Comparison of ENCODE assay signal across 30 mouse cellular contexts in the genomic region with DNA sequence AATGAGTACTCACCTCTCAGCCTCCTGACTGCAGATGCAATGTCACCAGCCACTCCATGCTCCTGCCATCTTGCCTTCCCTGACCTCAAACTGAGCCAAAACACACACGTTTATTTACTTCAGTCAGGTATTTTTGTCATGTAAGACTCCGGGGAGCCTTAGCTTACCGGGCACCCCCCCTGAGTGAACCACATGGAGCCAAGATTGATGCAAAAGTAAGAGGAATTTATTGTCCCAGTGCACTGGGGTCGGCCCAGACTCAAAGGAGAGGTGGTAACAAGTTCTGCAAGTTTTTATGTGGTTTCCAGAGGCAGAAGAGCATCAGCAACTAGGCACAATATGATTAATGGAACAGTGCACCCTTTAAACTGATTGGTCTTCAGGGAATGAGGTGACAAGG. TPM values are rescaled to one million over a fixed set of nuclear protein-coding genes. Genes with fewer than 3 reads are reported as not detected.
DNase-seq lines count a peak whose midpoint lies in the region; TF ChIP-seq lines count a peak whose summit lies in the region.
"Had no signal": no experiment of that assay in that cellular context is flagged by ENCODE, and none has a peak within 500 bp of the region (broad histone marks: within the 10 kb centered on the region; RNA-seq: fewer than 3 reads in every experiment).

No protein-coding gene starts in this region.

- H3K4me1 ChIP-seq in ES-Bruce4 (ENCODE audit: control insufficient read depth, insufficient read depth, low read length): no peaks in the 10 kb centered on the region
- H3K4me1 ChIP-seq: embryonic facial prominence, embryonic 12.5 days had no signal

- no peak overlapping the region for H3K4me3 ChIP-seq in ES-Bruce4 (ENCODE audit: low read depth, low read length)
- H3K4me3 ChIP-seq: embryonic facial prominence, embryonic 10.5 days; embryonic facial prominence, embryonic 12.5 days; forebrain, embryonic 13.5 days; forebrain, embryonic 15.5 days had no signal

- intact Hi-C loops in heart, postnatal 14 days (cut with DNase I): no loop called here
- intact Hi-C loops in left cerebral cortex, postnatal 4 days (cut with DNase I): no loop called here

- peak; percentile 53 for DNase-seq in heart, adult 11 months
- DNase-seq in heart, postnatal 14 days: no peak
- peak; percentile 69 for DNase-seq in R1 (ENCODE audit: low read depth, low spot score)
- no peak for DNase-seq in left cerebral cortex, postnatal 4 days
- no peak for DNase-seq in yolk sac, embryonic 10.5 days (ENCODE audit: low spot score)
- DNase-seq: adrenal gland, adult 8-10 months; adrenal gland, postnatal 14 days; adrenal gland, postnatal 36 days; B cell, adult 2 months; cerebellum, adult 11-12 months; cerebellum, adult 2 months; cerebellum, adult 9-10 months; cerebellum, postnatal 10 days; cerebellum, postnatal 25 days; forebrain, postnatal 0 days had no signal

- no peak for TF ChIP-seq EP300 in ES-Bruce4 (IDR thresholded peaks at IDR 0.05; ENCODE audit: insufficient read depth, low read depth, low read length)

- no peak for TF ChIP-seq CTCF in ES-Bruce4 (IDR thresholded peaks at IDR 0.05; ENCODE audit: low read depth, low read length)

- H3K36me3 ChIP-seq in ES-Bruce4 (ENCODE audit: control insufficient read depth, insufficient read depth, low read length, poor library complexity, severe bottlenecking): no peaks in the 10 kb centered on the region
- H3K36me3 ChIP-seq: embryonic facial prominence, embryonic 10.5 days; embryonic facial prominence, embryonic 12.5 days; forebrain, embryonic 15.5 days; G1E had no signal

- no peaks in the 10 kb centered on the region for H3K9me3 ChIP-seq in ES-Bruce4 (replicated peaks; ENCODE audit: control insufficient read depth, insufficient read depth, low read length, poor library complexity, severe bottlenecking)
- H3K9me3 ChIP-seq: embryonic facial prominence, embryonic 10.5 days; embryonic facial prominence, embryonic 12.5 days; forebrain, embryonic 13.5 days; forebrain, embryonic 15.5 days; G1E had no signal

- no peak for TF ChIP-seq POLR2A in ES-Bruce4 (IDR thresholded peaks at IDR 0.05; ENCODE audit: insufficient read depth, low read length)

- H3K27ac ChIP-seq in ES-Bruce4 (ENCODE audit: insufficient read depth, low read length): peak overlapping the region; percentile 14; the same call in 1 of the 2 replicates
- H3K27ac ChIP-seq: embryonic facial prominence, embryonic 10.5 days; embryonic facial prominence, embryonic 12.5 days; forebrain, embryonic 13.5 days; forebrain, embryonic 15.5 days had no signal

- H3K9ac ChIP-seq in ES-Bruce4 (ENCODE audit: low read depth, poor library complexity, severe bottlenecking): no peak overlapping the region
- H3K9ac ChIP-seq: embryonic facial prominence, embryonic 12.5 days; forebrain, embryonic 13.5 days; forebrain, embryonic 15.5 days; forebrain, postnatal 0 days had no signal

- no peaks in the 10 kb centered on the region for H3K27me3 ChIP-seq in ES-Bruce4 (ENCODE audit: control insufficient read depth, insufficient read depth, low read length, poor library complexity, severe bottlenecking)
- H3K27me3 ChIP-seq: embryonic facial prominence, embryonic 12.5 days; forebrain, embryonic 13.5 days; forebrain, embryonic 15.5 days had no signal

RNA-seq across cellular contexts. Expression of gene Galntl5, which starts 24.1 kb away (rescaled TPM):
- not detected for total RNA-seq in heart, postnatal 14 days (2021)
- not detected in 2 replicates for polyA plus RNA-seq in ES-Bruce4 (2011; ENCODE audit: insufficient read depth, insufficient read length, low read depth, missing spikeins)
- total RNA-seq in left cerebral cortex, postnatal 4 days (2021): not detected
- total RNA-seq: adrenal gland, adult 18-20 months; adrenal gland, adult 8-10 months; adrenal gland, postnatal 14 days; adrenal gland, postnatal 36 days; CH12.LX; forebrain, postnatal 0 days; G1E had no signal
- polyA plus RNA-seq: activated CD4-positive, CD25-positive, alpha-beta regulatory T cell, adult 4 months; CD4-positive, CD25-positive, alpha-beta regulatory T cell, adult 4 months; cerebellum, adult 2 months; cortical plate, adult 2 months; embryonic facial prominence, embryonic 10.5 days; embryonic facial prominence, embryonic 12.5 days; embryonic facial prominence, embryonic 14.5 days; forebrain, embryonic 11.5 days; forebrain, embryonic 13.5 days; forebrain, embryonic 15.5 days; forebrain, postnatal 0 days; frontal cortex, adult 2 months; G1E; Patski had no signal

RNA-seq across cellular contexts. Expression of gene Prkag2, which starts 56.7 kb away (rescaled TPM):
- total RNA-seq in heart, postnatal 14 days (2021): 10 to 100 TPM; 41.9 to 43.5 TPM
- 20.9 and 22.0 TPM in 2 replicates for polyA plus RNA-seq in ES-Bruce4 (2011; ENCODE audit: insufficient read depth, insufficient read length, low read depth, missing spikeins)
- total RNA-seq in left cerebral cortex, postnatal 4 days (2021): 100 to 1,000 TPM; 162 to 172 TPM
- total RNA-seq: G1E had no signal
- polyA plus RNA-seq: G1E had no signal

Comparison
In these comparisons a context has a peak if more than half of its experiments do, and no peak if none do; other contexts are left out.
1. DNase-seq: peak in heart, adult 11 months (single experiment) and R1 (single experiment); none in heart, postnatal 14 days (0 of 2), left cerebral cortex, postnatal 4 days (single experiment) and yolk sac, embryonic 10.5 days (single experiment).